Mouse (Mus musculus) layer of hippocampus, adult 18-20 months (tissue): ENCODE measurements around the gene Pde12. TPM values are rescaled to one million over a fixed set of nuclear protein-coding genes. Genes with fewer than 3 reads are reported as not detected.
A peak's percentile ranks its signal among the peaks of the same experiment; 100 is the strongest.
"Not testable (repeated sequence)": the region's sequence is repeated elsewhere in the genome, so short reads cannot be mapped to it uniquely, and the experiment has no call there.

Experiments used
- DNase-seq, 2 experiments: peaks; one replicate each; pipeline ENCODE4 v3.0.0; 2022; ENCODE audit warnings: low spot score in 2 of 2
- long read RNA-seq: library from polyadenylated mRNA; stranded (forward); transcript quantifications from one replicate; pipeline ENCODE4 v2.0.0, GENCODE M21; 2021
- total RNA-seq, 2 experiments: library from RNA; stranded (reverse); gene quantifications; 2 replicates each; pipeline ENCODE4 v1.2.3; 2021

The Pde12 gene
- total RNA-seq, result 1 to 10 TPM; 7.9 to 8.3 TPM
- long read RNA-seq, full-length matches to known transcripts, result 25 of 26 reads
- long read RNA-seq, partial matches to known transcripts, result 0 of 26 reads
- long read RNA-seq, other reads (novel, unspliced or antisense), result 1 of 26 reads

DNA sequence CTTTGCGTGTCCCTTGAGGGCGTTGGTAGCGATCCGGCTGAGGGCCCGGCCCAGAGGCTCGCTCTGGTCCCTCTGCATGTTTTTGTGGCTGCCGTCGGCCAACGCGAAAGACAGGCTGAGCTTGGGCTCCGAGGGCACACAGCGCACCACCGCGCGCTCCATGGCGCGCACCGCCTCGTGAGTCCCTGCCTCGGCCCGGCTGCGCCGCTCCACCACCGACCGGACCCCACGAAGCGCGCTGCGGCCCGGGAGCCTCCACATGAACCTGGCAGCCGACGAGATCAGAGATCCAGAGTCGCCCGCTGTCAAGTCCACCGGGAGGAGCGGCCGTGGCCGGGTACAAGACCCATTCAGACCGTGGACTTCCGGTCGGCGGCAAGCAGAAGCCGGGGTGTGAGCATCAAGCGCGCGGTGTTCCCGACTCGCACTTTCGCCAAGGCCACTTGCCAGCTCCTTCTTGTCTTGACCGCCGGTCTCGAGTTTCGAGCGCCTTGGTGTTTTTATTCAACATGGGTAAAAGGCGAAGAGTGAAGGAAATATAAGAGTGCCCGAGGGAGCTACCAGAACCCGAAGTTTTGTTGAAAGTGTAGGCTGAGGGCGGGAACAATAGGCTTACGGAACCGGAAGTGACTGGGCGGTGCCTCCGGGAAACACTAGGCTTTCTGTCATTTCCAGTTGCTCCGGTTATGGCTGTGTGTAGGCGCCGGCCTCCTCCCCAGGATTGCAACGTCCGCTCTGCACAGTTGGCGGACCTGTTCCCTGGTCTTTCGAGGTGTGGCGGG lies at the start of gene Pde12:
Pde12 (minus strand) TSS at position 592 of the 782 bp plus-strand sequence.
- peak; percentile 86 to 95 for DNase-seq

DNA sequence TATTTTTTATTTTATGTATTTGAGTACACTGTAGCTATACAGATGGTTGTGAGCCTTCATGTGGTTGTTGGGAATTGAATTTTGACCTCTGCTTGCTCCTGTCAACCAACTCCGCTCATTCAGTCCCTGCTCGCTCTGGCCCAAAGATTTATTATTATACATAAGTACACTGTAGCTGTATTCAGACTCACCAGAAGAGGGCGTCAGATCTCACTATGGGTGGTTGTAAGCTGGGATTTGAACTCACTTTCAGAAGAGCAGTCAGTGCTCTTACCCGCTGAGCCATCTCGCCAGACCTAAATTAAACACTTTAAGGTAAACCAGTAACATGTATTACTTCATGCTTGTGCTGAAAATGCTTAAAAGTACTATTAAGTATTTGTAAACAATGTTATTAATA lies 35.6 kb upstream of the Pde12 start:
- DNase-seq, result not testable (repeated sequence)

DNA sequence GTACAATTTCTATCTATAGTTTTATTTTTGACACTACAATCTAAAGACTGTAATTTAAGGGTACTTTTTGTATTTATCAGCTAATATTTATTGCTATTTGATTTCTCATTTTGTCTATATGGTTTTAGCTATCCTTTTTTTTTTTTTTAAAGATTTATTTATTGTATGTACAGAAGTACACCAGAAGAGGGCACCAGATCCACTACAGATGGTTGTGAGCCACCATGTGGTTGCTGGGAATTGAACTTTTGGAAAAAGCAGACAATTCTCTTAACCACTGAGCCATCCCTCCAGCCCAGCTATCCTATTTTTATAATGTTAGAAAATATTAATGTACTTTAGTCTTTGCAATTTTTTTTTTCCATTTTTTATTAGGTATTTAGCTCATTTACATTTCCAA lies 28.2 kb upstream of the Pde12 start:
- no peak for DNase-seq

DNA sequence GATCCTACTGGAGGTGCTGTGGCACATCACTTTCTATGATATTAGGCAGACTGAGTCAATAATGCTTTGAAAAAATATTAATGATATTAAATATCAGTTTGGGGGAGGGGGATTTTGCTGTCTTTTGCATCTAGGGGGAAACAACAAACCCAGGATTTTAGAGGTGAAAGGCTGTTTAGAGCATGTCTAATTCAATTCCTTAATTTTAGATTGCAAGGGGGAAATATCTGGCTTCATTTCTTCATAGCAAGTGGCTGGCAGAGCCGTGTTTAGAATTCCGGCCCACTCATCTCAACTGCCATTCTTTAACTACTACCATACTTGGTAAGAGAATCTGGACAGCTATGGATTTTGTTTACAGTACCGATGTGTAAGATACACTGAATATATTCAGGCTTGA lies 23.3 kb upstream of the Pde12 start, which contains the start of gene Dnah12:
Dnah12 (plus strand) TSS at position 301 of the 400 bp plus-strand sequence.
- no peak for DNase-seq

DNA sequence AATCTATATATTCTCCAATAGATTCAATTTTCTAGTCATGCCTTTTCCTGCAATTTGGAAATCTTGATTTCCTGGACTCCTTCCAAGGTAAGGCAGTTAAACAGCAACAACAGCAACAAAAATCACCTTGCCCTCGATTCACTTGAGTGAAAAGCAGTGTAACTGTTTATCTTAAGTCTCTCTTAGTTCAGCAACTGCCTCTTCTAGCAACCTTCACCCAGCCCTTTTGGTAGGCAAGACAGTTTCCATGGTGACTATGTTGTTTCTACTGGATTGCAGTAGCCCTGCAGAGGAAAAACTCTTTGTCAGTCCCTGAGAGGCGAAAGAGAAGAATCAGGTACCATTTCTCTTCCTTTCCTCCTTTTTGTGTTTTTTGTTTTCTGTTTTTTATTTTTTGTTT lies 21.7 kb upstream of the Pde12 start:
- DNase-seq, result no peak

DNA sequence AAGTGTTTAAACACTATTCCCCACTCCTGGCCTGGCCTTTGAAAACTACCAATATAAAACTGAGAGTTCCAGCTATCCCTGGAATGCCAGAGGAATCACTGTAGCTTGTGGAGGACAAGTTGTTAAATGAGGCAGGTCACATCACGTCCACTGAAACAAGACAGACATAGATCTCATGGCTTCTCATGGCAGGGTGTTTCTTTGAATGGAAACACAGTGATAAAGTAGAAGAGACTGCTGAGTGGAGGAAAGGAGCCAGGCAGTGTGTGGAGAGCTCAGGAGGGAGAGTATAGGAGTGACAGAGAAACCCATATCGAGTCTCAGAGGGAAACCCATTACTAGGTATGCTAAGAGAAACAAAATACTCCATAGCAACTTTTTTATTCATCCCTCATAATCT lies 21.0 kb upstream of the Pde12 start:
- no peak for DNase-seq

DNA sequence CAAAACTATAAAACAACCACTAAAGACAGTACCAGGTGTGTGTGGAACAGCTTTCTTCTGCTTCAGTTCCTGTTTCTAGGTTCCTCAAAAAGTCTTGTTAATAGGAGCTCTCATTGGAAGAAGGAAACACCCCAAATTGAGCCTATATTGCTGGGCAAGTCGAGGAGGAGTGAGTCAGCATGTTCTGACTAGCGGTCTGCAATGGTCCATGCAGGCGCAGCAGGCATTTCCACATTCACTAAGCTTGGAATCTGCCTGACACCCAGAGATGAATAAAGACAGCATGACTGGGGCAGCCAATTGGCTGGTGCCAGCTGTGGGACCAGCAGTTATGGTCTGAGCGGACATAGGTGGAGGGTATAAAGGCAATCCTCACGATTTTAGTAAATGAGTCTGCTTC lies 6.1 kb upstream of the Pde12 start:
- no peak for DNase-seq

DNA sequence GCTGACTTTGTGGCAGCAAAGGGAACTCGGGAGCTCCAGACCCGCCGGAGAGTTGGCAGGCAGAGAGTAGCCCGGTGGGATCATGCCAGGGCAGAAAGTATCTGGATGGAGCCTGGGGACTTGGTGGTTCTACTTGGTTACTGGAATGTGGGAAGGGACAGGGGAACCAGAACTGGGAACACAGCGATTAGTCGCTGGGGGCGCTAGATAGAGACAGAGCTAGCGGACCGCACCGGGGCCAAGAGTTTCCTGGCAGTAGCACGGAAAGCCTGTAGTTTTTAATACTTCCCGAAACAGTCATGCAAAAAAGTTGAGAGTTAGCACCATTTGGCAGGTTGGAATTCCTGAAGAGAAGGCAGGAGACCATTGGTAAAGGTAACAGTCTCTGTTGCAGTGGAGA lies 5.7 kb upstream of the Pde12 start:
- DNase-seq, result no peak

DNA sequence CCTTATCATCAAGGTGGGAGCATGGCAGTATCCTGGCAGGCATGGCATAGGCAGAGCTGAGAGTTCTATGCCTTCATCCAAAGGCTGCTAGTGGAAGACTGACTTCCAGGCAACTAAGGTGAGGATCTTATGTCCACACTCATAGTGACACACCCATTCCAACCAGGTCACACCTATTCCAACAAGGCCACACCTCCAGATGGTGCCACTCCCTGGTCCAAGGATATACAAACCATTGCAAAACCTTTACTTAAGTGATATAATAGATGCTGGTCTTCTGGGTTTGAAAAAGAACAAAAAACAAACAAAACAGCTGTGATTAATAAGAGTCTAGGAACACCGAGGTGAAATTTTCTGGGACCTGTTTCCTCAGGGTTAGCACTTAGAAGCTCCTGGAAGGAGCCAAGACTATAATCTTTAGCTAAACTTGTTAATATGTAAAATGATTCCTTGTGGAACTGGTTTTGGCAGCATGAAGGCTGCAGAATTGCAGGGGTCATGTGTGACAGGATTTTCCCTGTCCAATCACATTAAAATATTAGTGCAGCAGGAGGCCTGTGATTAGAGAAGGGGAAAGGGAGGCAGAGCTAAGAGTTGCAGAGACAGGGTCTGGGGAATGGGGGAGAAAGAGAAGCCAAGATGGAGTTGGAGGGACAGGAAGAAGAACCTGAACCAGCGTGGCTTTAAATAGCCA lies 4.9 kb upstream of the Pde12 start:
- not testable (repeated sequence) for DNase-seq

DNA sequence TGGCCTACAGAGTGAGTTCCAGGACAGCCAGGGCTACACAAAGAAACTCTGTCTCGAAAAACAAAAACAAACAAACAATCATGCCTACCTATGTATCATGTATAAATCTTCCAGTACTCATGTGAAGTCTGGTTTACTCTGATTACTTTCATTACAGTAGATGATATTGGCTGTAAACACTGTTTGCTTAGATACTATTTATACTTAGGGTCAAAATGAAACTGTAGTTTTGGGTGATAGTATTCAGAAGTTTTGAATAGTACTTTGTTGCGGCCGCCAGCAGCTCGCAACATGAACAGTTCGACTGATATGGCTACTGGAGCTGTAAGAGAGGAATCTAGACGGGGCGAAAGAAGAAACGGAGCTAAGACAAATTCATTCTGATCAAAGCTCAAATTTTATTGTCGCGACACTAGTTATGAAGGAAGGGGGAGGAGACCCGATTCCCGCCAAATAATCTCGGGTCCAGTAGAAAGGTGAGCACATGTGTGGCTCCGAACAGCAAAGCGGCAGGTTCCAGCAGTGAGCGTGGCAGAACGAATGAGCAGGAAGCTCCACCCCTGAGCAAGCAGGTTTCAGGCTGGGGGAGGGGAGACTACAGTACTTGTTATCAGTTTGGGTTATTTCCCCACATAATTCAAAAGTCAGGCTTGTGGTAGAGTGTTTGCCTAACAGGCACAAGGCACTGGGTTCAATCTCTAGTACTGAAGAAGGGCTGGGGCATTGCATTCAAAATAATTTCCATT lies 2.4 kb upstream of the Pde12 start:
- not testable (repeated sequence) for DNase-seq

DNA sequence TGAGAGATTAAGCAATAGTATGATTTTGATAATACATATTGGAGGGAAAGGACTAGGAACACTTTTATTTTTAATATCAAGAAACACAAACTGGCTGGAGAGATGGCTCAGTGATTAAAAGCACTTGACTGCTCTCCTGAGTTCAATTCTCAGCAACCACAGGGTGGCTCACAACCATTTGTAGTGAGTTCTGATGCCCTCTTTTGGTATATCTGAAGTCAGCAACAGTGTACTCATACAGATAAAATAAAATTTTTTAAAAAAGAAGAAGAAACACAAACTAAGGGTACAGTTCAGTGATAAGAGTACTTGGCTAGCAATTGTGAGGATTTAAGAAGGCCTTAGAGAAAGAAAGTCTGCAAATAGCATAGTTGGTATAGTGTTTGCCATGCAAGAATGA lies 1.3 kb upstream of the Pde12 start:
- no peak for DNase-seq

DNA sequence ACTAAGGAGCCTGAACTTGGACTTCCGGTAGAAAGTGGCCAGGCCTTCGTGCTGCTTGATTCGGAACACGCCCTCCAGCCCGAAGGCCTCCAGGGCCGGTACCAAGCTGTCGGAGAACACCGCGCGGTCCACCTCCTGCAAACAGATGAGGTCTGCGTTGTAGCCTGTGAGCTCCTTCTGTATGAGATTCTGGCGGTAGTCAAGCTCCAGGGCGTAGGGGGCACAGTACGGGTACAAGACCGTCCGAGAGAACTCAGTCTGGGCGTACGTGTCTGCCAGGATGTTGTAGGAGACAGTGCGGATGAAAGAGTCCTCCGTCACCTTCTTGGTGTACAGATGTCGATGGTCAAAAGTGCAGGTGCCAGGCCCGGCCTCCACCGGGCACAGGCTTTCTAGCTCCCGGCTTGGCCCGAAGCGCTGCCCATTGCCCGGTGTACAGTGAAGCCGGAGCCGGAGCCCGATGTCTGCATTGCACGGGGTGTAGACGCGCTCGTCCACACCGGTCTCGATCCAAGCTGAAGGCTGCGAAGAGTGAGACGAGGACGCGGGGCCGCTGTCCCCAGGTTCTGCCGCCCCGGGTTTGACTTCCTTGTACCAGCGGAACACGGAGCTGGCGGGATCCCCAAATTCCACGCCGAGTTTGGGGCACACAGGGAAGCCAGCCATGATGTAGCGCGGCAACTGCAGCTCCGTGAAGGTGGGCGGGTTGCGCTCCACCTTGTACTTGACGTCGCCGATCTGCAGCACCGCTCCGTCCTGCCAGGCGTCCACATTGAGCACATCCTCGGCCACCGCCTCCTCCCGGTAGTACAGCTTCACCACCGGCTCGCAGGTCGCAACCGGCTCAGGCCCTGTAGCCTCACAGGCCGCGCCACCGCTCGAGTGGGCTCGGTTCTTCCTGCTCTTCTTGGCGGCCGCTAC lies 1.1 kb downstream of the Pde12 start:
- DNase-seq, result peak; percentile 28 to 62

DNA sequence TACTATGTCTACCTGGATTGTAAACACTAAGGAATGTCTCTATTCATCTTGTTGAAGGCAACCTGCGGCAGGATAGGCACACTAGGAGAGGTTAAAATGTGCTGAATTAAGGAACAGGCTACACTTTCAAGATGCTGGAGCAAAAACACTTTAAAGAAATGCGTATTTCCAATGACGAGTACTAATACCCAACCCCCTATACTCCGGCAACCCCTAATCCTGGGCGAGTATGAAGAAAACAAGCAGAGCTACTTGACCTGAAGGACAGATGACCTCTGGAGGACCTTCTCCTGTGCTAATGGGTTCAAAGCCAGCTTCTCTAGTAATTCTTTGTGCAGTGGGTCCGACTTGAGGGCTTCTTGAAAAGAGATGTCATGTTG lies 1.7 kb downstream of the Pde12 start:
- DNase-seq, result no peak

DNA sequence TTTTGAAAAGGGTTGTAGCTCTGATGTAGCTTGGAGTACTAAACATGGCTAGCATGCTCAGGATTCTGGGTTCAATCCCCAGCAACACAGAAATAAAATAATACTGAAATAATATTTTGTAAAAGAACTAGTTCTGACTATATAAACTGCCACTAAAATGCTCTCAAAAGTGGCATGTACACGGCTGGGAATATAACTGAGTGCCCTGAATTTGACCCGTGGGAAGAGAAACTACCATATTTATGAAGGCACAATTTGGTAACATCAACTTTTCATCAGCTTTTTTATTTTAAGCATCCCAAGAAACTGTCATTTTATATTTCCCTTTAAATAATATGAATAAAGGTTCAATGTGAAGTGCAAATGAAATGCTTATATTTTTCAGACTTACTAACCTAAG lies 5.8 kb downstream of the Pde12 start:
- DNase-seq, result no peak

DNA sequence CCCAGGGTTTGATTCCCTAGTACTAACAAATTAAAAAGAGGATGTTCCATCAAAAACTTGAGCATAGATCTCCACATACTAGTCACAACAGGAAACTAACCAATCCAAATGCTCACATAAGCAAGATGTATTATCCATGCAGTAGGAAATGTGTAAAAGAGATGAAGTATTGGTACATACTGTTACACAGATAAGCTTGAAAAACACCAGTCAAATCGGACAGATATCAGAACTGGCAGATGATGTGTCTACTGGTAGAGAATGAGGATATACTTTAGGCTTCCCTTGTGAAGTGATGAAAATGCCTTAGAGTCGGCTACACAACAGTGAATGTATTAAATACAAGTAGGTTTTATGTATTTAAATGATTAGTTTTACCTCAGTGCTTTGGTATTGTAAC lies 7.2 kb downstream of the Pde12 start:
- DNase-seq, result no peak

DNA sequence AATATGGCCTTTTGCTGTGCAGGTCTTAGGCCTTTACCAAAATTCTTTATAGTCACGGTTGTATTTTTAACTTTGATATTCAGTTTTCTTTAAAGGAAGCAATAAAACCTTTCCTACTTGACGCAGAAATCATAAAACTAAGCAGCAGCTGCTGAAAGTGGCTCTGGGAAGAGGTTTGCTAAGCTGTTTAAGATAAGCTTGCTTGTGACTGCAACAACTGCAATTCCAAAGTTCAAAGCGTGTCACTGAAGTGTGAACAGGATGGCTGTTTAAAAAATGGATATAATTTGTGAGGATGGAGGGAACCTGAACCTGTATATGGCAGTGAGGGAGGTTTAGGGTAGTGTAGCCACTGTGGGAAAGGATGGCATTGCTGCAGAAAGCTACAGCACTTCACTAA lies 7.7 kb downstream of the Pde12 start:
- no peak for DNase-seq

DNA sequence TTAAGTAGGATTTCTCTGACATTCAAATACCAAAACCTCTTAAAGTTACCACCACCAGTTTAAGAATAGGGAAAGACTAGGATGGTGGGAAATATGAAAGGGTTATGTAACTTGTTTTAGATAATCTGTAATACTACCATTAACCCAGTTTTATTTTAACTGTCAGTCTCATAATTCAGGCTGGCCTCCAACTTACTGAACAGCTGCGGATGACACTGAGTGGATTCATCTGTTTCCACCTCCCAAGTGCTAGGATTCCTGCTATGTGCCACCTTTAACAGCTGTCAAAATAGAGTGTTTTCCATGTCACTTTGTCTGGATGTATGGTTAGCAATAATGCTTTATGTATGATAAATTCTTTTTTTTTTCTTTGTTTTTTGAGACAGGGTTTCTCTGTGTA lies 9.4 kb downstream of the Pde12 start:
- DNase-seq, result no peak

DNA sequence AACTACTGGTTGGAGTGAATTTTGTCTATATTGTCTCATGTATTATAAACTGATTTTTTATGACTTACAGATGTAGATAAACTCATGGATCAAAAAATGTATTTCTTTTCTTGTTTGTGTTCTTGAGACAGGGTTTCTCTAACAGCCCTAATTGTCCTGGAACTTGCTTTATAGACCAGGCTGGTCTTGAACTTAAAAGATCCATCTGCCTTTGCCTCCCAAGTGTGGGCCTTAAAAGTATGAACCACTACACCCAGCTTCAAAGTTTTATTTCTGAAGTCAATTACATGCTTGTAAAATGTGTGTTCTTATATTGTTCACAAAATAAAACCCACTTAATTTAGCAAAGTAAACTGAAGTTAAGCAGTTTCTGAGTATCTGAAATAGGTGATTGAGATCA lies 11.5 kb downstream of the Pde12 start:
- DNase-seq, result no peak

DNA sequence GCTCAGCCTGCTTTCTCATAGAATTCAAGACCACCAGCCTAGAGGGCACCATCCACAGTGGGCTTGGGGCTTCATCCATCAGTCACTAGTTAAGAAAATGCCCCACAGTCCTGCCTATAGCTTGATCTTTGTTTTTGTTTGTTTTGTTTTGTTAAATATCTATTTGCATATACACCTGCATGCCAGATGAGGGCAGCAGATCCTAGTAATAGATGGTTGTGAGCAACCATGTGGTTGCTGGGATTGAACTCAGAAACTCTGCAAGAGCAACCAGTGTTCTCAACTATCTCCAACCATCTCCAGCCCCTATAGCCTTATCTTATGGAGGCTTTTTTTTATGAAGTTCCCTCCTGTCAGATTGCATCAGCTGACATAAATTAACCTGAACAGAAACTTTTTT lies 17.8 kb downstream of the Pde12 start:
- no peak for DNase-seq

DNA sequence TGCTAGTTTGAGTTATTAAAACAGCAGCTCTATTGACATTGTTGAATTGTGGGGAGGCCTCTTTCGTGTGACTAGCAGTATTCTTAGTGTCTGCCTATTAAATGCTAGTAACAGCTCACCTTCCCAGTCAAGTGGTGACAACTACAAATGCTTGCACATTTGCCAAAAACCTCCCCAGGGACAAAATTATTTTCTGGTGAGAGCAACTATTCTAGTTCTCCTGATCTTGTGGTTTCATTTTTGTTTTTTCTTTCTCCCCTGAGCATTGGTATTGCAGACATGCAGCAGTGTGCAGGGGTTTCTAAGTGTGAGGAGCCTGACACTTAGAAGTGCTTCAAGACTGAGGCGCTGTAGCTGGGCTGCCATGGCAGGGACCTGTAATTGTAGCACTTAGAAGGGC lies 21.9 kb downstream of the Pde12 start:
- DNase-seq, result no peak
